Mouse (Mus musculus) MEL (cell line): Measurements from ENCODE around the gene Anks1.

Experiments
- CHD2 ChIP-seq: IDR thresholded peaks from 2 replicates; pipeline ENCODE4 v1.6.1; 2011; ENCODE audit warnings: low read length, improper control_type of control experiment
- CTCF ChIP-seq, 3 experiments: IDR thresholded peaks in 2 of 3; conservative IDR thresholded peaks in 1 of 3; 2 replicates each; pipeline ENCODE4 v1.5.1; 2011 to 2012; ENCODE audit warnings: low read length in 3 of 3, low read depth in 2 of 3, mild to moderate bottlenecking in 2 of 3, improper control_type of control experiment in 1 of 3, inconsistent platforms in 1 of 3, mixed read lengths in 1 of 3, moderate library complexity in 1 of 3; ENCODE audit not compliant: control insufficient read depth in 1 of 3, insufficient read depth in 1 of 3, poor library complexity in 1 of 3, severe bottlenecking in 1 of 3
- E2F4 ChIP-seq: IDR thresholded peaks from 2 replicates; pipeline ENCODE4 v1.6.1; 2011; ENCODE audit warnings: low read depth, low read length, improper control_type of control experiment, borderline replicate concordance
- EP300 ChIP-seq, 2 experiments: IDR thresholded peaks; 2 replicates each; pipeline ENCODE4 v1.6.1; 2011; ENCODE audit warnings: improper control_type of control experiment in 2 of 2, low read length in 2 of 2, low read depth in 1 of 2, mild to moderate bottlenecking in 1 of 2
- GABPA ChIP-seq: IDR thresholded peaks from 2 replicates; pipeline ENCODE4 v1.6.1; 2012; ENCODE audit warnings: low read depth, mild to moderate bottlenecking, inconsistent platforms, low read length, improper control_type of control experiment, moderate library complexity
- JUND ChIP-seq: IDR thresholded peaks from 2 replicates; pipeline ENCODE4 v1.6.1; 2011; ENCODE audit warnings: low read depth, mild to moderate bottlenecking, improper control_type of control experiment, low read length
- MXI1 ChIP-seq: IDR thresholded peaks from 2 replicates; pipeline ENCODE4 v1.6.1; 2011; ENCODE audit warnings: mild to moderate bottlenecking, low read depth, low read length, improper control_type of control experiment
- NRF1 ChIP-seq: IDR thresholded peaks from 2 replicates; pipeline ENCODE4 v1.6.1; 2014; ENCODE audit warnings: low read depth, mild to moderate bottlenecking, inconsistent platforms, low read length, improper control_type of control experiment, moderate library complexity; ENCODE audit not compliant: poor library complexity, insufficient read depth, severe bottlenecking
- POLR2A ChIP-seq, 2 experiments: IDR thresholded peaks; 2 replicates each; pipeline ENCODE4 v1.6.1; 2011 to 2012; ENCODE audit warnings: low read length in 2 of 2, mild to moderate bottlenecking in 2 of 2, control low read depth in 1 of 2, improper control_type of control experiment in 1 of 2, low read depth in 1 of 2, moderate library complexity in 1 of 2; ENCODE audit not compliant: control insufficient read depth in 1 of 2, insufficient read depth in 1 of 2, poor library complexity in 1 of 2
- RCOR1 ChIP-seq: IDR thresholded peaks from 2 replicates; pipeline ENCODE4 v1.6.1; 2012; ENCODE audit warnings: low read depth, mild to moderate bottlenecking, inconsistent platforms, low read length, improper control_type of control experiment
- TAL1 ChIP-seq: IDR thresholded peaks from 2 replicates; pipeline ENCODE4 v1.6.1; 2012; ENCODE audit warnings: mild to moderate bottlenecking, inconsistent platforms, low read length, moderate library complexity, mixed read lengths
- USF1 ChIP-seq: IDR thresholded peaks from 2 replicates; pipeline ENCODE4 v1.6.1; 2014; ENCODE audit warnings: low read depth, mild to moderate bottlenecking, inconsistent platforms, low read length, improper control_type of control experiment, moderate library complexity
- ZKSCAN1 ChIP-seq: IDR thresholded peaks from 2 replicates; pipeline ENCODE4 v1.6.1; 2012; ENCODE audit warnings: low read depth, mild to moderate bottlenecking, inconsistent platforms, low read length, improper control_type of control experiment, moderate library complexity

DNA sequence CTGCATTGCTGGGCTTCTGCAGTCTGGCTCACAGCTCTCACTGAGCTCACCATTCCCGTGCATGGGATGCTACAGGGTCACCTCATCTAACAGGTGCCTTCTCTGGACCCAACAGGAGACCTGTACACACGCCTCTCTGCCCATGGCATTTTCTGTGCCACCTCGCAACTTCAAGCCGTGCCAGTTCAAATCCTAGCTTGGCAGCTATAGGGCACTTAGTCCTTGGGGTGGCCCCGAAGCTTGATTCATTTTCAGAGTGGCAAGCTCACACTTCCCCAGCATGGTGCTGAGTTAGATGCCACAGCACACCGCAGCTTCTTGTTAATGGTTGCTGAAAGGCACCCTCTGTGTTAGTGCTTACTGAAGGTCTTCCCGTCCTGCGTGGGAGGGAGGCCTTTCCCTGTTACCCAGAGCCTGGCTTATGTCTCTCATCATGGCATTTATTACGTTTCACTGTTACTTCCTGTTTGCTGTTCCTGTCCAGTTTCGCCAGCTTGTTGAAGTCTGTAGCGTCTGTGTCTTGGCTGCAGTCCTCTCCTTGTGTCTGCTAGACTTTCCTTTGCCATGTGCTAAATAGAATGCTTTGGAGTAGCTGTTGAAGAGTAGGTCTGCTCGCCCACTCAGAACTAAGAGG is 29.1 kb downstream of the Anks1 start:
- TF ChIP-seq JUND (no peak), RCOR1 (no peak), CTCF (IDR thresholded peaks at IDR 0.05 in 2 of 3, conservative IDR thresholded peaks at IDR 0.05 in 1 of 3; ENCODE audit: control insufficient read depth in 1 of 3, insufficient read depth in 1 of 3, low read depth in 2 of 3, low read length in 3 of 3, poor library complexity in 1 of 3, severe bottlenecking in 1 of 3) (no peak), USF1 (no peak), ZKSCAN1 (no peak), NRF1 (no peak), TAL1 (no peak), POLR2A (IDR thresholded peaks at IDR 0.05; ENCODE audit: control insufficient read depth in 1 of 2, insufficient read depth in 1 of 2, low read depth in 1 of 2, low read length in 2 of 2, poor library complexity in 1 of 2) (no peak), MXI1 (no peak), GABPA (no peak), E2F4 (no peak), CHD2 (no peak), EP300 (IDR thresholded peaks at IDR 0.05; ENCODE audit: low read depth in 1 of 2, low read length in 2 of 2) (no peak)
